Mouse (Mus musculus) spleen, adult 18-20 months (tissue): ENCODE data around the gene Serpinb13.
"Not testable (repeated sequence)": the region's sequence is repeated elsewhere in the genome, so short reads cannot be mapped to it uniquely, and the experiment has no call there.

Source experiments
- DNase-seq, 2 experiments: peaks; one replicate each; pipeline ENCODE4 v3.0.0; 2022; ENCODE audit warnings: mixed read lengths in 2 of 2

Serpinb13 gene

GRCm38 (mm10) chr1:106980684-106981083 lies at the start of gene Serpinb13:
Serpinb13 (plus strand) TSS chr1:106980984.
- no peak for DNase-seq

- DNase-seq, result no peak
Observed at GRCm38 (mm10) chr1:106931954-106932353, 48.8 kb upstream of the Serpinb13 start.

DNA sequence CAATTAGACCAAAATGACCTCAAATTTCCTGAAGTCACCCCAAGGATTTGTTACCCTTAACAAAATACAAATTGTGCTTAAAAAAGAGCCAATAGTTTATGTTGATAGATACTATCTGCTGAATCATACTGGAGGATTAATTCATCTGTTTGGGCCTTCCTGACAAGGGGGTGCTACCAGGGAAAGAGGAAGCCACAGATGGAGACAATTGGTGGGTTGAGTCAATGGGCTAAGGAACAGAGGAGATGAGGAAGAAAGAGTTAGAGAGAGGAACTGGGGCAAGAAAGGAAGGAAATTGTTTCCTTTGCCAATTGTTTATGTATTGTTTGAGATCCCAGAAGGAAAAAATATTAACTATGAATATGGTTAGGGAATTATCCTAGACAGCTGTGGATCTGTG lies 47.1 kb upstream of the Serpinb13 start:
- DNase-seq, result no peak

GRCm38 (mm10) chr1:106934265-106934664 lies 46.5 kb upstream of the Serpinb13 start, which contains the start of gene Serpinb12:
Serpinb12 (plus strand) TSS chr1:106934449.
- no peak for DNase-seq

- DNase-seq, result no peak
Observed at GRCm38 (mm10) chr1:106947217-106947616, 33.6 kb upstream of the Serpinb13 start.

DNA sequence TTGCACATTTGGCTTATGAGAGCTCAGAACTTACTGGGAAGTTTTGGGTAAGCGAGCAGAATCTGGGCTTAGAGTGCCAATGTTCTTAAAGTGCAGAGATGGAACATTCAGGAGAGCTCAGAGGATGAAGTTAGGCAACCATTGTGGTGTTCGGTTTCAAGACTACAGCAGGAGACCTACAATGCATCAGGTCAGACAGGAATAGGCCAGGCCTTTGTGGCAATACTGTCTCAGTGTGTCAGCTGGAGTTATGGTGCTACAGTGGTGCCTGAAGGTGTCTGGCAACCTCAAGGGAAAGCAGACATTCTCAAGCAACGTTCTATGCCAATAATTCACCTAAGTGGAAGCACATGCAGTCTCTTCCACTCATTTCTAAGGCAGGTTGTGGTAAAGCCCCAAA lies 20.8 kb upstream of the Serpinb13 start:
- no peak for DNase-seq

GRCm38 (mm10) chr1:106961023-106961422 lies 19.8 kb upstream of the Serpinb13 start:
- DNase-seq, result peak in 1 of 2 experiments; percentile 3

- no peak for DNase-seq
Observed at GRCm38 (mm10) chr1:106983092-106983491, 2.3 kb downstream of the Serpinb13 start.

- DNase-seq, result no peak
Observed at GRCm38 (mm10) chr1:106983865-106984264, 3.1 kb downstream of the Serpinb13 start.

DNA sequence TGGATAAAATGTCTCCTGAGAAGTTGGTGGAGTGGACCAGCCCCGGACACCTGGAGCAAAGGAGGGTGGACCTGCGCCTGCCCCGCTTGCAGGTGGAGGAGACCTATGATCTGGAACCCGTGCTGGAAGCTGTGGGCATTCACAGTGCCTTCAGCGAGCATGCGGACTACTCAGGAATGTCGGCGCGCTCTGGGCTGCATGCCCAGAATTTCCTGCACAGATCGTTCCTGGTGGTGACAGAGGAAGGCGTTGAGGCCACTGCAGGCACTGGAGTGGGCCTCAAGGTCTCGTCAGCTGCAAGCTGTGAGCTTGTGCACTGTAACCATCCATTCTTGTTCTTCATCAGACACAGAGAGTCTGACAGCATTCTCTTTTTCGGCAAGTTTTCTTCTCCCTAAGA lies 19.6 kb downstream of the Serpinb13 start:
- no peak for DNase-seq

DNA sequence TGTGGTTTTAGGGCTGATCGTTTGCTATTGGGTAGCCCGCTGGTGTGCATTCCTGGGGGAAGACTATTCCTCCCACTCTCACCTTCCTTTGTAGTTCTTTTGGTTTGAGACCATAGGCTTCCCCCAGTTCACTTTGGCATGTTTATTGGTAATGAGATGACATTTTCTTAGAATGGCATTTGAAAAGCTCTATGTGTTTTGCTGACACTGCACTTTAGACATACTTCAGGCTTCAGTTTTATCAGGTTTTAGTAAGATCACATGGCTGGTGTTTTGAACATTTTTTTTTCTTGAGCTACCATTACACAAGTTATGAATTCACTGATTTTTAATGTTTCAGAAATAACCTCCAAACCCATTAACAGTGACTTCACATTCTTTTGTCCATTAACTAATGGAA lies 21.0 kb downstream of the Serpinb13 start:
- no peak for DNase-seq

DNA sequence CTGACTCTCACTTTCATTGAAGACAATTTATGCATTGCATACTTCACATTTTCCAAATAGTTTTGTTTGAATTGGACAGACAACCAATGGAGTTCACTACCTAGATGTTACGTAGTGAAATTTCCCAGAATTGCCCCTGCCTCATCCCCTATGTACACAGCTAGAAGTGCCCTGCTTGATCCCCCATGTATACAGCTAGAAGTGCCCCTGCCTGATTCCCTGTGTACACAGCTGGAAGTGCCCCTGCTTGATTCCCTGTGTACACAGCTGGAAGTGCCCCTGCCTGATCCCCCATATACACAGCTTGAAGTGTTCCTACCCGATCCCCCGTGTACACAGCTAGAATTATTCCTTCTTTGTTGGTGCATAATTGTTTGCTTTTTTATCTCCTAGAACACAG lies 25.5 kb downstream of the Serpinb13 start:
- no peak for DNase-seq

DNA sequence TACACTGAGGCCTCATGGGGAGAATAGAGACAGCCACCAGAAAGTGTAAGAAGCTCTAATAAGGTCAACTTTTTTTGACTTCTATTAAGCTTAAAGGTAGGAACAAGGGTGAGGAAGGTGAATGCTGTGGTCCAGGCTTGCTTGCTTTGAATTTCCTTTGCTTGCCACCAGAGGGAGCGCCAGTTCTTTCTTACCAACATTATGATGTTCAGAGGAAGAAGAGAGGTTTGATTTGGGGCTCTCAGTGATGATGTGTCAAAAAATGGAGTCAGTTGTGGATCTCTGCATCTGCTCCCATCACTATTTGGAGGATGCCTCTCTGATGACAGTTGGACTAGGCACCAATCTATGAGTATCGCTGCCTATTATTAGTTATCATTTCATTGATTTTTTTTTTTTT lies 33.7 kb downstream of the Serpinb13 start:
- DNase-seq, result peak in 1 of 2 experiments; percentile 16

- no peak for DNase-seq
Observed at GRCm38 (mm10) chr1:107015210-107015609, 34.4 kb downstream of the Serpinb13 start.

GRCm38 (mm10) chr1:107025886-107026285 lies 45.1 kb downstream of the Serpinb13 start:
- no peak for DNase-seq

DNA sequence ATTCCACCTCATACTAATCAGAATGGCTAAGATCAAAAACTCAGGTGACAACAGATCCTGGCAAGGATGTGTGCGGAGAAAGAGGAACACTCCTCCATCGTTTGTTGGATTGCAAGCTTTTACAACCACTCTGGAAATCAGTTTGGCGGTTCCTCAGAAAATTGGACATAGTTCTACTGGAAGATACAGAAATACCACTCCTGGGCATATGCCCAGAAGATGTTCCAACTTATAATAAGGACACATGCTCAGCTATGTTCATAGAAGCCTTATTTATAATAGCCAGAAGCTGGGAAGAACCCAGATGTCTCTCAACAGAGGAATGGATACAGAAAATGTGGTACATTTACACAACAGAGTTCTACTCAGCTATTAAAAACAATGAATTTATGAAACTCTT lies 53.5 kb downstream of the Serpinb13 start:
- DNase-seq, result not testable (repeated sequence)
